Mouse (Mus musculus) hindbrain, embryonic 11.5 days (tissue): ENCODE results near the gene Klf16. TPM values are rescaled to one million over a fixed set of nuclear protein-coding genes. Genes with fewer than 3 reads are reported as not detected.

Source experiments
- ATAC-seq: fragments of 200-750 bp; cut with Nextera tagmentation; 2 replicates; pipeline ENCODE4 v1.8.0; 2017; ENCODE audit warnings: mild to moderate bottlenecking, moderate TSS enrichment, moderate library complexity; ENCODE audit not compliant: low FRiP score
- DNase-seq: peaks from one replicate; pipeline ENCODE4 v3.0.0-alpha.2; 2015; ENCODE audit warnings: low spot score
- H3K27ac ChIP-seq: fragments of 300-500 bp; sonication (generic); 2 replicates; pipeline ENCODE4 v1.5.1; 2014; ENCODE audit warnings: mild to moderate bottlenecking, low read depth, low read length
- H3K27me3 ChIP-seq: fragments of 300-500 bp; sonication (generic); 2 replicates; pipeline ENCODE4 v1.6.1; 2014; ENCODE audit warnings: mild to moderate bottlenecking, low read length, moderate library complexity, mixed read lengths; ENCODE audit not compliant: control insufficient read depth, insufficient read depth
- H3K36me3 ChIP-seq: fragments of 300-500 bp; sonication (generic); 2 replicates; pipeline ENCODE4 v1.6.1; 2014; ENCODE audit warnings: mild to moderate bottlenecking, low read length, moderate library complexity, mixed read lengths; ENCODE audit not compliant: control insufficient read depth, insufficient read depth
- H3K4me1 ChIP-seq: fragments of 300-500 bp; sonication (generic); replicated peaks from 2 replicates; pipeline ENCODE4 v1.6.1; 2014; ENCODE audit warnings: low read length, mixed read lengths; ENCODE audit not compliant: control insufficient read depth, insufficient read depth
- H3K4me2 ChIP-seq: fragments of 300-500 bp; sonication (generic); replicated peaks from 2 replicates; pipeline ENCODE4 v1.6.1; 2014; ENCODE audit warnings: mild to moderate bottlenecking, low read depth, low read length
- H3K4me3 ChIP-seq: fragments of 300-500 bp; sonication (generic); 2 replicates; pipeline ENCODE4 v1.5.1; 2014; ENCODE audit warnings: low read depth, low read length
- H3K9ac ChIP-seq: fragments of 300-500 bp; sonication (generic); 2 replicates; pipeline ENCODE4 v1.6.1; 2014; ENCODE audit warnings: low read depth, low read length
- H3K9me3 ChIP-seq: fragments of 300-500 bp; sonication (generic); 2 replicates; pipeline ENCODE4 v1.6.1; 2016; ENCODE audit warnings: low read length; ENCODE audit not compliant: control insufficient read depth
- WGBS: fragments of 180-500 bp; shearing (Covaris S2); extraction: QIAGEN DNeasy Blood & Tissue Kit; methylation state at CpG from one replicate; pipeline ENCODE4 v1.1.7; 2014; 5-methylcytosine and 5-hydroxymethylcytosine counted together
- polyA plus RNA-seq: library from polyadenylated mRNA; unstranded; fragments of >200 nt; fragmentation: Nextera tagmentation; extraction: Ambion mirVana; gene quantifications from 2 replicates; pipeline ENCODE4 v1.2.1, GENCODE M21; 2014

The Klf16 gene
- polyA plus RNA-seq = 3.9 and 4.2 TPM in 2 replicates

GRCm38 (mm10) chr10:80577195-80578130, at the start of gene Klf16:
Gene Klf16, minus strand, starts transcription at chr10:80577321.
- peak within 1 kb of the TSS; percentile 82 for H3K27ac ChIP-seq
- no peaks in the 10 kb centered on the region for H3K9me3 ChIP-seq
- H3K9ac ChIP-seq = peak within 1 kb of the TSS; percentile 60
- no peaks in the 10 kb centered on the region for H3K36me3 ChIP-seq
- under 1% methylated on average over 71 of the region's 97 CpGs for WGBS
- H3K4me1 ChIP-seq = peaks cover 4% of the 10 kb centered on the region
- ATAC-seq = peak; percentile 80
- no peaks in the 10 kb centered on the region for H3K27me3 ChIP-seq
- peak within 1 kb of the TSS; percentile 97 for H3K4me2 ChIP-seq
- peak within 1 kb of the TSS; percentile 82 for H3K4me3 ChIP-seq
- peak; percentile 95 for DNase-seq

- no peaks in the 10 kb centered on the region for H3K9me3 ChIP-seq
- no peak overlapping the region for H3K27ac ChIP-seq
- no peak for ATAC-seq
- H3K36me3 ChIP-seq = no peaks in the 10 kb centered on the region
- H3K27me3 ChIP-seq = no peaks in the 10 kb centered on the region
- H3K4me3 ChIP-seq = no peak overlapping the region
- H3K4me2 ChIP-seq = no peak overlapping the region
- H3K9ac ChIP-seq = no peak overlapping the region
- no peak for DNase-seq
- peaks cover 8% of the 10 kb centered on the region for H3K4me1 ChIP-seq
- 86% methylated on average over 4 of the region's 4 CpGs for WGBS
Measured at GRCm38 (mm10) chr10:80625764-80626163, 48.6 kb upstream of the Klf16 start.

GRCm38 (mm10) chr10:80623457-80624191, 46.5 kb upstream of the Klf16 start:
- Histone ChIP-seq H3K4me3 (peak overlapping the region; percentile 85), H3K9me3 (no peaks in the 10 kb centered on the region), H3K27ac (peak overlapping the region; percentile 94), H3K36me3 (no peaks in the 10 kb centered on the region), H3K4me1 (peaks cover 6% of the 10 kb centered on the region), H3K27me3 (no peaks in the 10 kb centered on the region), H3K9ac (peak overlapping the region; percentile 91), H3K4me2 (peak overlapping the region; percentile 97)
- WGBS = 16% methylated on average over 15 of the region's 15 CpGs
- ATAC-seq (no peak), DNase-seq (peak; percentile 62)

- ATAC-seq = no peak; the same call in none of the 2 replicates
- no peak for DNase-seq
- WGBS = under 1% methylated on average over 81 of the region's 85 CpGs
- Histone ChIP-seq H3K27me3 (no peaks in the 10 kb centered on the region), H3K9ac (peak within 1 kb of the TSS; percentile 91), H3K4me3 (peak within 1 kb of the TSS; percentile 85), H3K27ac (peak within 1 kb of the TSS; percentile 94), H3K36me3 (no peaks in the 10 kb centered on the region), H3K4me2 (peak within 1 kb of the TSS; percentile 97), H3K4me1 (peaks cover 6% of the 10 kb centered on the region), H3K9me3 (no peaks in the 10 kb centered on the region)
Measured at GRCm38 (mm10) chr10:80622661-80623456, 45.7 kb upstream of the Klf16 start, which contains the start of gene Csnk1g2. Gene Csnk1g2, plus strand, starts transcription at chr10:80622838.

- peak; percentile 96 for ATAC-seq
Measured at GRCm38 (mm10) chr10:80621940-80622660, 45.0 kb upstream of the Klf16 start.

GRCm38 (mm10) chr10:80621690-80621939, 44.5 kb upstream of the Klf16 start:
- WGBS = 2% methylated on average over 9 of the region's 9 CpGs
- Histone ChIP-seq H3K27me3 (no peaks in the 10 kb centered on the region), H3K4me3 (peak overlapping the region; percentile 85), H3K36me3 (no peaks in the 10 kb centered on the region), H3K9me3 (no peaks in the 10 kb centered on the region), H3K9ac (peak overlapping the region; percentile 29; the same call in 1 of the 2 replicates), H3K4me2 (peak overlapping the region; percentile 97), H3K27ac (peak overlapping the region; percentile 94), H3K4me1 (peaks cover 6% of the 10 kb centered on the region)
- DNase-seq (peak; percentile 28), ATAC-seq (no peak; the same call in 1 of the 2 replicates)

More at GRCm38 (mm10) chr10:80621940-80622660, 45.0 kb upstream of the Klf16 start:
- Histone ChIP-seq H3K9ac (peak overlapping the region; percentile 91), H3K4me1 (peaks cover 6% of the 10 kb centered on the region), H3K27ac (peak overlapping the region; percentile 94), H3K9me3 (no peaks in the 10 kb centered on the region), H3K4me2 (peak overlapping the region; percentile 97), H3K36me3 (no peaks in the 10 kb centered on the region), H3K27me3 (no peaks in the 10 kb centered on the region), H3K4me3 (peak overlapping the region; percentile 85)
- peak; percentile 100 for DNase-seq
- WGBS = under 1% methylated on average over 64 of the region's 64 CpGs

- H3K4me3 ChIP-seq = peak overlapping the region; percentile 85
- ATAC-seq = 0 out of 2 replicates have a peak, but pooled peaks have one; percentile 0
- H3K9me3 ChIP-seq = no peaks in the 10 kb centered on the region
- H3K9ac ChIP-seq = peak overlapping the region; percentile 29; the same call in 1 of the 2 replicates
- DNase-seq = no peak
- no peaks in the 10 kb centered on the region for H3K36me3 ChIP-seq
- H3K4me1 ChIP-seq = peaks cover 6% of the 10 kb centered on the region
- H3K27ac ChIP-seq = peak overlapping the region; percentile 94
- WGBS = 62% methylated on average over 15 of the region's 16 CpGs
- no peaks in the 10 kb centered on the region for H3K27me3 ChIP-seq
- peak overlapping the region; percentile 97 for H3K4me2 ChIP-seq
Measured at GRCm38 (mm10) chr10:80620796-80621689, 43.9 kb upstream of the Klf16 start.
